Mouse (Mus musculus): ENCODE data around the gene Trim46. TPM values are rescaled to one million over a fixed set of nuclear protein-coding genes. Genes with fewer than 3 reads are reported as not detected.

The Trim46 gene
- 83.0 and 98.3 TPM in 2 replicates for total RNA-seq (2014; rRNA removed)
- polyA plus RNA-seq (2015; fragmentation: Nextera tagmentation; extraction: Ambion mirVana), result 56.0 and 63.5 TPM in 2 replicates

DNA sequence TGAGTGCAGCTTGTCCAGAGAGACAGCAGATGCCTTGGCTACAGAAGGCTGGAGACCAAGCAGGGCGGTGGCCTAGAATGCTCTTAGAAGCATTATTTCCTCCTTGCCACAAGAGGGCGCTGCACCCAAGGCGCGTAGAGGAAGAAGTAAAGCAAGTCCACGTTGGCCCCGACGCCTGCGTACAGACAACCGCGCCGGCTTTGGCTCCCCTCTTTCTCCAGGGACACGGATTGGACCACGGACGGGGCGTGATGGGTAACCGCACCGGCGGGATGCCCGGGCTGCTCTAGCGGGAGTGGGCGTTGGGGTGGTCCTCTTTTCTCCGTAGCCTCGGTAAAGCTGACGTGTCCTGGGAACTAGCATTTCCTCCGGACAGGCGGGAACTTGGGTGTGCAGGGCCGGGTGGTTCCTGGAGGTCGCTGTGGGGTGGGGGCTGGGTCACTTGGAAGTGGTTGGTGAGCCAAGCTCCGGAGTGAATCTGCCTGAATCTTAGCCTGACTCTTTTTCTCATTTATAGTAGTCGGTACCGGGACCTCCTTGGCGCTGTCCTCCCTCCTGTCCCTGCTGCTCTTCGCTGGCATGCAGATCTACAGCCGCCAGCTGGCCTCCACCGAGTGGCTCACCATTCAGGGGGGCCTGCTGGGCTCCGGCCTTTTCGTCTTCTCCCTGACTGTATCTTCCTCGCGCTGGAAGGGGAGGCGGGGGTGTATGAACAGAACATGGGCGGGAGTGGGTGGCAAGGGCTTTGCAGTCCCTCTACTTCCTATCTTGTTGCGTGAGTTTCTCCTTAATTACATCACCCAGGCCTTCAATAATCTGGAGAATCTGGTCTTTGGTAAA lies at the start of gene Trim46:
Gene Trim46 (minus strand): TSS at position 49 of the 840 bp plus-strand sequence.
- WGBS, result under 1% methylated on average over 42 of the region's 42 CpGs
- H3K4me1 ChIP-seq (ENCODE audit: insufficient read depth), result no peaks in the 10 kb centered on the region
- no peaks in the 10 kb centered on the region for H3K9me3 ChIP-seq (ENCODE audit: low read length)
- peak within 1 kb of the TSS; percentile 73 for H3K9ac ChIP-seq
- ATAC-seq (peak; percentile 81), DNase-seq (peak; percentile 95)
- peak within 1 kb of the TSS; percentile 74 for H3K4me3 ChIP-seq (ENCODE audit: low read depth, low read length)
- H3K4me2 ChIP-seq (ENCODE audit: low read depth), result peak within 1 kb of the TSS; percentile 89
- peak within 1 kb of the TSS; percentile 95 for H3K27ac ChIP-seq (ENCODE audit: low read depth, low read length)
- no peaks in the 10 kb centered on the region for H3K27me3 ChIP-seq (ENCODE audit: insufficient read depth, low read length)
- peaks cover 10% of the 10 kb centered on the region for H3K36me3 ChIP-seq (ENCODE audit: insufficient read depth)
- peak; percentile 98 for TF ChIP-seq CTCF (IDR thresholded peaks at IDR 0.05; ENCODE audit: low read depth)

DNA sequence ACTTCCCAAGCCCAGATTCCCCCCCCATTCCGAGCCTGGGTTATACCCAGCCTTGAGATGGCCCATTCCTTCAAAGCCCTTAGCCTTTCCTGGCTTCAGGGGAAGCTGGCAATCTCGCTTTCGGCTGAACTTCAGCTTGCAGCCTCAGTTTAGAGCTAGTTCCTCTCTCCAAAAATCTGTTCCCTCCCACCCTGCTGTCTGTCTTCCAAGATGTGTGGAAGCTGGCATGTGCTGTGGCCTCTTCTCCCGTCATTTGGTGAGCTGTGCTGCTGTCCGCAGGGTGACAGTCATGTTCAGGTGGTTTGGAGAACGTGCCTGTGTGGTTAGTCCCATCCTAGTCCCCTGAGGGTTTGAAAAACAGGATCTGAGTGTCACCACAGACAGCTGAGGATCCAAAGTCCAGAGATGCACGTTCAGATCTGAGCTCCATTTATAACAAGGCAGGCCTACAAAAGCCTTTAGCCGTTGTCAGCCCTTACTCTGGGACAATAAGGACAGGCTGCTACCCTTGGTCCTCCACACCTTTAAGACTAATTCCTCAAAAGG lies 49.6 kb upstream of the Trim46 start:
- H3K27me3 ChIP-seq (ENCODE audit: insufficient read depth, low read length), result no peaks in the 10 kb centered on the region; the same call in 1 of the 2 replicates
- no peaks in the 10 kb centered on the region for H3K9me3 ChIP-seq (ENCODE audit: low read length)
- no peak overlapping the region for H3K9ac ChIP-seq
- H3K27ac ChIP-seq (ENCODE audit: low read depth, low read length), result no peak overlapping the region
- H3K36me3 ChIP-seq (ENCODE audit: insufficient read depth), result no peaks in the 10 kb centered on the region
- TF ChIP-seq CTCF (IDR thresholded peaks at IDR 0.05; ENCODE audit: low read depth), result no peak
- 72% methylated on average over 8 of the region's 8 CpGs for WGBS
- DNase-seq (no peak), ATAC-seq (no peak)
- no peak overlapping the region for H3K4me2 ChIP-seq (ENCODE audit: low read depth)
- no peak overlapping the region for H3K4me3 ChIP-seq (ENCODE audit: low read depth, low read length)
- H3K4me1 ChIP-seq (ENCODE audit: insufficient read depth), result no peaks in the 10 kb centered on the region

DNA sequence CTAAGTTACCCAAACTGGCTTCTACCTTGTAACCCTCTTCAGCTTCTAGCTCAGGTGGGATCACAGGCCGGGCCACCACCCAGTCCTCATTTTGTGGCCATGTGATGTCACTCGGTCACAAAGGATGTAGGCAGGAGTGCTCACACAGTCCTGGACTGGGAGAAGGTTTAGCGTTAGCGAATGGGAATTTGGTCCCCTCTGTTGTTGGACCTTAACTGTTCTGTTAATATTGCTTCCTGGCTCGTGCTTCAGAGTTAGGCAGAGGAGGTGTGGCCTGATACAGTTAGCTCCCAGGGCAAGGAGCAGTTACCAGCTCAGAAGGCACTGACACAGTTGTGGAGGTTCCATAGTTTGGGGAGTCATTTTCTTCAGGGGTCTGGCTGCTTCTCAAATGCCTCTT lies 48.1 kb upstream of the Trim46 start:
- Histone ChIP-seq H3K27ac (ENCODE audit: low read depth, low read length) (no peak overlapping the region), H3K27me3 (ENCODE audit: insufficient read depth, low read length) (no peaks in the 10 kb centered on the region), H3K36me3 (ENCODE audit: insufficient read depth) (no peaks in the 10 kb centered on the region), H3K9me3 (ENCODE audit: low read length) (no peaks in the 10 kb centered on the region), H3K4me3 (ENCODE audit: low read depth, low read length) (no peak overlapping the region), H3K4me2 (ENCODE audit: low read depth) (no peak overlapping the region), H3K9ac (no peak overlapping the region), H3K4me1 (ENCODE audit: insufficient read depth) (no peaks in the 10 kb centered on the region)
- DNase-seq (no peak), ATAC-seq (no peak)
- 79% methylated on average over 5 of the region's 5 CpGs for WGBS
- TF ChIP-seq CTCF (IDR thresholded peaks at IDR 0.05; ENCODE audit: low read depth), result no peak

DNA sequence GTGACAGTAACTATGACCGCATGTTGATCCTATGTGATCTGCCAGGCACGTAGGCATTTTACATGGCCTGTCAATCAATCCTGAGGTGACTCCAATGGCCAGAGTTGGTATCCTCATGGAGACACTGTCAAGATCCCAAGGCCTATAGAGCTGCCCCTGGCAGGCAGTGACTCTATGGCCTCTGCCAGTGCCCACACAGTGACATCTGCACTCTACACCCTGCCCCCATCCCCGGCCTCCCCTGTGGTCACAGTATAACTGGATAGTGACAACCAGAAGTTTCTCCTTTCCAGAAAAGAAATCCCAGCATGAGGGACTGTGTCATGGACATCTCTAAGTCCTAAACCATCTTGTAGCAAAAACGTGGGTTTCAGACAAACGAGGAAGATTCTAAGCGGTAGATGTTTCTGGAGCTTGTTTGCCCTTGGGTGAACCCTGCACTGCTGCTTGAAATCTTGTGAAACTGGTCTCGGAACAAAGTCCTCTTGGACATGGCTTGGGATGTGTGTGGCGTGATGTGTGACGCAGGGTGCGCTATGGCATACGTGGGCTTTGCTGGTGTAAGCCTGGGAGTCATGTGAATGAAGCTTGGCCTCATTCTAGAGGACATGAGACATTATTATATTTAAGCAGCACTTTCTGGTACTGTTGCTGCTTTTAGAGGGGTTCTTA lies 47.3 kb upstream of the Trim46 start:
- H3K4me3 ChIP-seq (ENCODE audit: low read depth, low read length), result no peak overlapping the region

DNA sequence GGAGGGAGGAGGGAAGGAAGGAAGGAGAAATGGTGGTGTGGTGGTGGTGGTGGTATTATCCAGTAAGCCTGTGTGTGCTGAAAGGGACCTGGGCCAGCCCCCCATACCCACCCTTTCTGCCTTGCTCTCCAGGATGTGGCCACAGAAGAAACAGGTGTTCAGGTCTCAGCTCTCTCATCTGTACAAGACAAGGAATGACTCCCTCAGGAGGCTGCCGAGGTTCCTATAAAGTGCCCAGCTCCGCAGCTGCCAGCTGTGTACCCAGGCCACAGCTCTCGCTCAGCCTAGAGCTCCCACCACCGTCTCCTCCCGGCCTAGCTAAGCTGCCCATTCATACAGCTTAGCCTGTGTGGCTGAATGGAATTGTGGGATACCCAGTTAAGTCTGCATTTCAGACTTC lies 46.2 kb upstream of the Trim46 start:
- no peak for ATAC-seq
- DNase-seq, result no peak
- Histone ChIP-seq H3K4me1 (ENCODE audit: insufficient read depth) (no peaks in the 10 kb centered on the region), H3K9ac (no peak overlapping the region), H3K4me3 (ENCODE audit: low read depth, low read length) (no peak overlapping the region), H3K4me2 (ENCODE audit: low read depth) (no peak overlapping the region), H3K27ac (ENCODE audit: low read depth, low read length) (no peak overlapping the region), H3K9me3 (ENCODE audit: low read length) (no peaks in the 10 kb centered on the region), H3K36me3 (ENCODE audit: insufficient read depth) (no peaks in the 10 kb centered on the region), H3K27me3 (ENCODE audit: insufficient read depth, low read length) (no peaks in the 10 kb centered on the region)
- 69% methylated on average over 5 of the region's 5 CpGs for WGBS
- TF ChIP-seq CTCF (IDR thresholded peaks at IDR 0.05; ENCODE audit: low read depth), result no peak

More for the DNA sequence above, 47.3 kb upstream of the Trim46 start:
- Histone ChIP-seq H3K36me3 (ENCODE audit: insufficient read depth) (no peaks in the 10 kb centered on the region), H3K27ac (ENCODE audit: low read depth, low read length) (no peak overlapping the region), H3K27me3 (ENCODE audit: insufficient read depth, low read length) (no peaks in the 10 kb centered on the region), H3K9me3 (ENCODE audit: low read length) (no peaks in the 10 kb centered on the region), H3K4me2 (ENCODE audit: low read depth) (no peak overlapping the region), H3K4me1 (ENCODE audit: insufficient read depth) (no peaks in the 10 kb centered on the region), H3K9ac (no peak overlapping the region)
- TF ChIP-seq CTCF (IDR thresholded peaks at IDR 0.05; ENCODE audit: low read depth), result no peak
- DNase-seq, result no peak
- no peak for ATAC-seq
- 93% methylated on average over 11 of the region's 11 CpGs for WGBS

DNA sequence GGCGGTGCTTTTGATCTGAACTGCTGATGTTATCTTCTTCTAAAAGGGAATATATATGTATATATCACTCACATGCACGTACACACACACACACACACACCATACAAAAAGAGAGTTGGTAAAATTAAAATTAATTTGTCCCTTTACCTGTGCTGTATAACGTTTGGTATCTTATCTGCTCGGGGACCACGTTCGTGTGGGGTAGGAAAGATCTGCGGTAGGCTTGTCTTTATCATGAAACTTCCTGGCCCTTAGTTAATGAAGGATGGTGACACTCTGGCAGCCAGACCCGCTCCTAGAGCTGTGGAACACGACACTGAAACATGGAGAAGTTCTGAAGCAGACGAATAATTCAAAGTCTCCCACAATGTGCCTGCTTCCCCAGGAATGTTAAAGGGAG lies 45.8 kb upstream of the Trim46 start:
- no peaks in the 10 kb centered on the region for H3K36me3 ChIP-seq (ENCODE audit: insufficient read depth)
- H3K4me1 ChIP-seq (ENCODE audit: insufficient read depth), result no peaks in the 10 kb centered on the region
- no peak overlapping the region for H3K27ac ChIP-seq (ENCODE audit: low read depth, low read length)
- H3K4me2 ChIP-seq (ENCODE audit: low read depth), result no peak overlapping the region
- no peak overlapping the region for H3K4me3 ChIP-seq (ENCODE audit: low read depth, low read length)
- DNase-seq (no peak), ATAC-seq (no peak)
- no peaks in the 10 kb centered on the region for H3K9me3 ChIP-seq (ENCODE audit: low read length)
- WGBS, result 78% methylated on average over 10 of the region's 10 CpGs
- no peak for TF ChIP-seq CTCF (IDR thresholded peaks at IDR 0.05; ENCODE audit: low read depth)
- H3K9ac ChIP-seq, result no peak overlapping the region
- H3K27me3 ChIP-seq (ENCODE audit: insufficient read depth, low read length), result no peaks in the 10 kb centered on the region

DNA sequence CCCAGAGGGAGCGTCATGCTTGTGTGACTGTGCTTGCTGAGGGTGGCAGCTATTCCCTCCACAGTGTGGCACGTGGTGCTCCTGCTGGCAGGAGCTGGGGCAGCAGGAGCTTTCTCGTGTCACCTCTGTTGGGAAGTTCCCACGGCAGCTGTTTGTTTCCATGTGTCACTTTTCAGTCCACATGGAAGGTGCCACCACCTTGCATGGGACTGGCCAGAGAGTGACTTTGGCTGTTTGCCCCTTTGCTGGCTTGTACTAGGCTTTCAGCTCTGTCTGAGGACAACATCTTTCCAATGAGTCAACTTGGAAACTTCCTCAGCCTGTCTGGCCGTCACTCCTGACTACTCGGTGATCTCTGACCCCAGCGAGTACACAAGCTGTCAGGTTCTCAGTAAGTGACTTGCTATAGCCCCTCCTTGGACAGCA lies 42.4 kb upstream of the Trim46 start:
- no peak overlapping the region for H3K4me2 ChIP-seq (ENCODE audit: low read depth)
- H3K4me3 ChIP-seq (ENCODE audit: low read depth, low read length), result no peak overlapping the region
- DNase-seq, result no peak
- H3K27me3 ChIP-seq (ENCODE audit: insufficient read depth, low read length), result no peaks in the 10 kb centered on the region
- TF ChIP-seq CTCF (IDR thresholded peaks at IDR 0.05; ENCODE audit: low read depth), result no peak
- no peaks in the 10 kb centered on the region for H3K36me3 ChIP-seq (ENCODE audit: insufficient read depth)
- 51% methylated on average over 7 of the region's 7 CpGs for WGBS
- H3K9me3 ChIP-seq (ENCODE audit: low read length), result no peaks in the 10 kb centered on the region
- no peak overlapping the region for H3K9ac ChIP-seq
- no peak overlapping the region for H3K27ac ChIP-seq (ENCODE audit: low read depth, low read length)
- no peak for ATAC-seq
- H3K4me1 ChIP-seq (ENCODE audit: insufficient read depth), result no peaks in the 10 kb centered on the region

Measured in forebrain, postnatal 0 days (tissue).